Mouse (Mus musculus) heart, postnatal 0 days (tissue): ENCODE results near the gene Gm49384.

Source experiments
- CTCF ChIP-seq: IDR thresholded peaks from 2 replicates; pipeline ENCODE4 v1.5.1; 2016; ENCODE audit warnings: antibody characterized with exemption, control low read depth, low read depth
- EP300 ChIP-seq: IDR thresholded peaks from 2 replicates; pipeline ENCODE4 v1.6.1; 2016; ENCODE audit warnings: antibody characterized with exemption, low read depth

GRCm38 (mm10) chr12:69158366-69158764 is 45.7 kb downstream of the Gm49384 start:
- TF ChIP-seq CTCF: no peak
- no peak for TF ChIP-seq EP300
